Mouse (Mus musculus): ENCODE data around the gene Fkbpl.

DNA sequence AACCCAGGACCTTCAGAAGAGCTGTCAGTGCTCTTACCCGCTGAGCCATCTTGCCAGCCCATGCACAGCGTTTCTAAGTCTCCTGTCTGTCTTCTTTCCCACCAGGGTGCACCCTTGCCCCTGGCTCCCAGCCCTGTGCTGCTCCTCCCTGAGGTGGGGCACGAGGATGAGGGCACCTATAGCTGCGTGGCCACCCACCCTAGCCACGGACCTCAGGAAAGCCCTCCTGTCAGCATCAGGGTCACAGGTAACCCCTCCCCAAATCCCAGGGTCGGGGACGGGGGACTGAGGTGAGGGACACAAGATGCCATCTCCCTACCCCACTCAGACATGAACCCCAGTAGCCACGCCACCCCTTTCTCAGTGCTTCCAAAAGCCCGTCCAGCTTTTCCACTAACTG lies 44.7 kb upstream of the Fkbpl start:
- TF ChIP-seq TBP (conservative IDR thresholded peaks at IDR 0.05; ENCODE audit: low read depth, low read length): no peak
- no peak for TF ChIP-seq POLR2A (IDR thresholded peaks at IDR 0.05; ENCODE audit: low read depth, low read length)
- no peak for TF ChIP-seq PAX5 (IDR thresholded peaks at IDR 0.05; ENCODE audit: low read length)
- no peak for TF ChIP-seq EP300 (IDR thresholded peaks at IDR 0.05; ENCODE audit: low read length)
- TF ChIP-seq CTCF (conservative IDR thresholded peaks at IDR 0.05 in 1 of 2, IDR thresholded peaks at IDR 0.05 in 1 of 2; ENCODE audit: low read depth in 2 of 2, low read length in 2 of 2): no peak

Data from CH12.LX (cell line).